Comparison of ENCODE assay signal across 8 mouse cellular contexts in genomic region chr2:152636246-152637005, GRCm38 (mm10). TPM values are rescaled to one million over a fixed set of nuclear protein-coding genes. Genes with fewer than 3 reads are reported as not detected.
DNase-seq lines count a peak whose midpoint lies in the region; ATAC-seq and TF ChIP-seq lines count a peak whose summit lies in the region.

No protein-coding gene starts in this region.

- H3K27ac ChIP-seq in lung, embryonic 14.5 days (ENCODE audit: low read depth): peak overlapping the region; percentile 97
- no peak overlapping the region for H3K27ac ChIP-seq in neural tube, embryonic 15.5 days (replicated peaks)

- peaks cover 11% of the 10 kb centered on the region for H3K4me1 ChIP-seq in lung, embryonic 14.5 days (ENCODE audit: insufficient read depth)
- peaks cover 10% of the 10 kb centered on the region for H3K4me1 ChIP-seq in neural tube, embryonic 15.5 days

- no peak for TF ChIP-seq CTCF in lung, embryonic 14.5 days (IDR thresholded peaks at IDR 0.05; ENCODE audit: low read depth)

- ATAC-seq in lung, embryonic 14.5 days (ENCODE audit: insufficient read depth): peak; percentile 80
- no peak for ATAC-seq in neural tube, embryonic 15.5 days (ENCODE audit: low FRiP score)

- peak; percentile 22 for DNase-seq in Muller cell, postnatal 12 days (ENCODE audit: inconsistent ontology term)
- DNase-seq in gastrocnemius, postnatal 14 days: peak; percentile 83
- peak; percentile 68 for DNase-seq in kidney, adult 11 months
- DNase-seq in lung, embryonic 14.5 days: peak; percentile 91
- no peak for DNase-seq in thymus, postnatal 10 days (ENCODE audit: low spot score in 2 of 2)
- DNase-seq in frontal cortex, adult 2 months (ENCODE audit: extremely low spot score in 1 of 2, low spot score in 1 of 2): no peak
- no peak for DNase-seq in natural killer cell, adult 2 months (ENCODE audit: low spot score in 2 of 2)

- H3K9me3 ChIP-seq in lung, embryonic 14.5 days (ENCODE audit: low read depth, low read length): no peaks in the 10 kb centered on the region
- H3K9me3 ChIP-seq in neural tube, embryonic 15.5 days (replicated peaks): no peaks in the 10 kb centered on the region

- no peaks in the 10 kb centered on the region for H3K36me3 ChIP-seq in lung, embryonic 14.5 days (ENCODE audit: insufficient read depth)
- H3K36me3 ChIP-seq in neural tube, embryonic 15.5 days: no peaks in the 10 kb centered on the region

- 32% methylated on average over 23 of the region's 23 CpGs for WGBS in lung, embryonic 14.5 days
- 75% methylated on average over 23 of the region's 23 CpGs for WGBS in neural tube, embryonic 15.5 days

- H3K4me2 ChIP-seq in lung, embryonic 14.5 days: peak overlapping the region; percentile 42
- no peak overlapping the region for H3K4me2 ChIP-seq in neural tube, embryonic 15.5 days

- H3K27me3 ChIP-seq in lung, embryonic 14.5 days (ENCODE audit: insufficient read depth, low read length): no peaks in the 10 kb centered on the region
- H3K27me3 ChIP-seq in neural tube, embryonic 15.5 days (replicated peaks): no peaks in the 10 kb centered on the region

- no peak overlapping the region for H3K4me3 ChIP-seq in lung, embryonic 14.5 days (ENCODE audit: low read depth, low read length)
- H3K4me3 ChIP-seq in neural tube, embryonic 15.5 days (replicated peaks): no peak overlapping the region

- H3K9ac ChIP-seq in lung, embryonic 14.5 days: peak overlapping the region; percentile 5; the same call in 1 of the 2 replicates
- H3K9ac ChIP-seq in neural tube, embryonic 15.5 days (replicated peaks): no peak overlapping the region

- intact Hi-C loops in gastrocnemius, postnatal 14 days (cut with DNase I; ENCODE audit: low total_unique reads): no loop called here

RNA-seq across cellular contexts. Expression of gene Rem1, which starts 9.7 kb away (rescaled TPM):
- 1 to 10 TPM; 5.2 to 7.3 TPM for total RNA-seq in gastrocnemius, postnatal 14 days (2021)
- 6.2 TPM in 2 replicates for polyA plus RNA-seq in lung, embryonic 14.5 days (2014; fragmentation: Nextera tagmentation; extraction: Ambion mirVana)
- polyA plus RNA-seq in frontal cortex, adult 2 months (2012; rRNA removed): 0.59 and 0.72 TPM in 2 replicates
- polyA plus RNA-seq in neural tube, embryonic 15.5 days (2015; fragmentation: Nextera tagmentation; extraction: Ambion mirVana): 0.50 and 3.6 TPM in 2 replicates

RNA-seq across cellular contexts. Expression of gene Defb25, which starts 13.6 kb away (rescaled TPM):
- total RNA-seq in gastrocnemius, postnatal 14 days (2021): 1 to 10 TPM; 1.3 to 1.4 TPM
- 0.86 and 1.5 TPM in 2 replicates for polyA plus RNA-seq in lung, embryonic 14.5 days (2014; fragmentation: Nextera tagmentation; extraction: Ambion mirVana)
- not detected in 2 replicates for polyA plus RNA-seq in frontal cortex, adult 2 months (2012; rRNA removed)
- not detected in 2 replicates for polyA plus RNA-seq in neural tube, embryonic 15.5 days (2015; fragmentation: Nextera tagmentation; extraction: Ambion mirVana)

RNA-seq across cellular contexts. Expression of gene Defb36, which starts 32.3 kb away (rescaled TPM):
- total RNA-seq in gastrocnemius, postnatal 14 days (2021): not detected
- polyA plus RNA-seq in lung, embryonic 14.5 days (2014; fragmentation: Nextera tagmentation; extraction: Ambion mirVana): not detected in 2 replicates
- not detected in 2 replicates for polyA plus RNA-seq in frontal cortex, adult 2 months (2012; rRNA removed)
- polyA plus RNA-seq in neural tube, embryonic 15.5 days (2015; fragmentation: Nextera tagmentation; extraction: Ambion mirVana): not detected in 2 replicates

RNA-seq across cellular contexts. Expression of gene H13, which starts 32.8 kb away (rescaled TPM):
- total RNA-seq in gastrocnemius, postnatal 14 days (2021): 10 to 100 TPM; 45.8 to 49.1 TPM
- polyA plus RNA-seq in lung, embryonic 14.5 days (2014; fragmentation: Nextera tagmentation; extraction: Ambion mirVana): 97.6 and 98.1 TPM in 2 replicates
- polyA plus RNA-seq in frontal cortex, adult 2 months (2012; rRNA removed): 82.4 and 82.7 TPM in 2 replicates
- polyA plus RNA-seq in neural tube, embryonic 15.5 days (2015; fragmentation: Nextera tagmentation; extraction: Ambion mirVana): 152 and 155 TPM in 2 replicates

RNA-seq across cellular contexts. Expression of gene Defb45, which starts 37.2 kb away (rescaled TPM):
- not detected for total RNA-seq in gastrocnemius, postnatal 14 days (2021)
- not detected in 2 replicates for polyA plus RNA-seq in lung, embryonic 14.5 days (2014; fragmentation: Nextera tagmentation; extraction: Ambion mirVana)
- not detected in 2 replicates for polyA plus RNA-seq in frontal cortex, adult 2 months (2012; rRNA removed)
- polyA plus RNA-seq in neural tube, embryonic 15.5 days (2015; fragmentation: Nextera tagmentation; extraction: Ambion mirVana): not detected in 2 replicates

Comparison
In these comparisons a context has a peak if more than half of its experiments do, and no peak if none do; other contexts are left out.
1. DNase-seq: peak in Muller cell, postnatal 12 days (single experiment), gastrocnemius, postnatal 14 days (single experiment), kidney, adult 11 months (single experiment) and lung, embryonic 14.5 days (single experiment); none in thymus, postnatal 10 days (0 of 2), frontal cortex, adult 2 months (0 of 2) and natural killer cell, adult 2 months (0 of 2).